In the genomic region with DNA sequence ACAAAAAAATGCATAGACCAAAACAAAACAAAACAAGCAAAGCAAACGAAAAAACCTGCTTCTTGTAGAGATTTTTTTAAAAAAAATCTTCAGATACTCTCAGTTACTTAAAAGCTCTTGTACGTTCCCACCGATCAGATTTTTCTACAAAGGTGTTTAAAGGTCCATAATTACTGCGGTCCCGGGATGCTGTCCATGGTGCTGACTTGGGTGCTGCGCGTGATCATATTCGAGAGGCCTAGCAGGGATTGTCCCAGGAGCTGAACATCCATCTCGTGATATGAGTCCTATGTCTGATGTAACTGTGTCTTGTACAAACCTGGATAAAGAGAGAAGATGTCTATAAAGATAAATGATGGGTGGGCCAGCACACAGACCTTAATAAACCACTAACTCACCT, we compare ENCODE assay signal across 17 mouse cellular contexts. TPM values are rescaled to one million over a fixed set of nuclear protein-coding genes. Genes with fewer than 3 reads are reported as not detected.
DNase-seq lines count a peak whose midpoint lies in the region; ATAC-seq and TF ChIP-seq lines count a peak whose summit lies in the region.
"Had no signal": no experiment of that assay in that cellular context is flagged by ENCODE, and none has a peak within 500 bp of the region (broad histone marks: within the 10 kb centered on the region; RNA-seq: fewer than 3 reads in every experiment).

No protein-coding gene starts in this region.

- ATAC-seq in liver, embryonic 13.5 days (ENCODE audit: low read depth): no peak
- ATAC-seq in liver, embryonic 11.5 days (replicated peaks; ENCODE audit: low FRiP score): no peak
- no peak for ATAC-seq in liver, postnatal 0 days
- ATAC-seq: forebrain, embryonic 14.5 days; midbrain, embryonic 15.5 days had no signal

- no peak overlapping the region for H3K4me2 ChIP-seq in liver, embryonic 13.5 days
- H3K4me2 ChIP-seq in liver, embryonic 11.5 days: no peak overlapping the region
- H3K4me2 ChIP-seq in liver, postnatal 0 days (ENCODE audit: low read depth, low read length): no peak overlapping the region
- H3K4me2 ChIP-seq: embryonic facial prominence, embryonic 12.5 days; limb, embryonic 13.5 days; midbrain, embryonic 15.5 days had no signal

- no peak overlapping the region for H3K4me3 ChIP-seq in liver, embryonic 13.5 days (replicated peaks)
- H3K4me3 ChIP-seq in liver, embryonic 11.5 days (ENCODE audit: low read depth, low read length): no peak overlapping the region
- H3K4me3 ChIP-seq in liver, postnatal 0 days (ENCODE audit: low read depth, low read length): no peak overlapping the region
- H3K4me3 ChIP-seq: embryonic facial prominence, embryonic 12.5 days; limb, embryonic 13.5 days; midbrain, embryonic 15.5 days had no signal

- peak; percentile 31 for DNase-seq in adrenal gland, postnatal 14 days
- DNase-seq in adrenal gland, postnatal 4 days (ENCODE audit: low spot score in 2 of 2): no peak
- DNase-seq in liver, embryonic 13.5 days: peak; percentile 17
- DNase-seq in liver, embryonic 11.5 days (ENCODE audit: low spot score): no peak
- DNase-seq in embryo, embryonic 10.5 days (ENCODE audit: low spot score): peak; percentile 50
- DNase-seq in liver, postnatal 0 days: peak; percentile 42
- DNase-seq in c-Kit-positive CD71-positive TER-119-positive erythroid progenitor cells, embryonic 14.5 days (ENCODE audit: low spot score): no peak
- no peak for DNase-seq in urinary bladder, adult 18-20 months (ENCODE audit: low spot score in 2 of 2)
- DNase-seq: gastrocnemius, postnatal 36 days; kidney, adult 2 months; layer of hippocampus, adult 9-11 months; lung, postnatal 4 days had no signal

- WGBS in liver, embryonic 13.5 days (ENCODE audit: insufficient replicate concordance): 70% methylated on average over 9 of the region's 9 CpGs
- 63% methylated on average over 9 of the region's 9 CpGs for WGBS in liver, embryonic 11.5 days
- 72% methylated on average over 9 of the region's 9 CpGs for WGBS in liver, postnatal 0 days (ENCODE audit: insufficient replicate concordance)

- no peaks in the 10 kb centered on the region for H3K27me3 ChIP-seq in liver, embryonic 13.5 days
- no peaks in the 10 kb centered on the region for H3K27me3 ChIP-seq in liver, embryonic 11.5 days (replicated peaks; ENCODE audit: control insufficient read depth, insufficient read depth, low read length)
- no peaks in the 10 kb centered on the region for H3K27me3 ChIP-seq in liver, postnatal 0 days (ENCODE audit: insufficient read depth, low read length)
- H3K27me3 ChIP-seq: embryonic facial prominence, embryonic 12.5 days; limb, embryonic 13.5 days; midbrain, embryonic 15.5 days had no signal

- no peak for TF ChIP-seq CTCF in liver, postnatal 0 days (IDR thresholded peaks at IDR 0.05; ENCODE audit: low read depth)

- H3K9me3 ChIP-seq in liver, embryonic 13.5 days (replicated peaks): no peaks in the 10 kb centered on the region
- H3K9me3 ChIP-seq in liver, embryonic 11.5 days (ENCODE audit: control insufficient read depth, low read length): no peaks in the 10 kb centered on the region
- no peaks in the 10 kb centered on the region for H3K9me3 ChIP-seq in liver, postnatal 0 days (ENCODE audit: low read length)
- H3K9me3 ChIP-seq: embryonic facial prominence, embryonic 12.5 days; G1E; limb, embryonic 13.5 days; midbrain, embryonic 15.5 days had no signal

- H3K36me3 ChIP-seq in liver, embryonic 13.5 days: peaks cover 59% of the 10 kb centered on the region
- H3K36me3 ChIP-seq in liver, embryonic 11.5 days (ENCODE audit: control insufficient read depth, insufficient read depth, low read length): peaks cover 16% of the 10 kb centered on the region
- peaks cover 29% of the 10 kb centered on the region for H3K36me3 ChIP-seq in liver, postnatal 0 days (replicated peaks; ENCODE audit: insufficient read depth, low read length)

- no peak overlapping the region for H3K9ac ChIP-seq in liver, embryonic 13.5 days
- H3K9ac ChIP-seq in liver, embryonic 11.5 days (ENCODE audit: low read depth, low read length): no peak overlapping the region
- H3K9ac ChIP-seq in liver, postnatal 0 days (replicated peaks): no peak overlapping the region
- H3K9ac ChIP-seq: embryonic facial prominence, embryonic 12.5 days; limb, embryonic 13.5 days; midbrain, embryonic 15.5 days had no signal

- no peaks in the 10 kb centered on the region for H3K4me1 ChIP-seq in liver, embryonic 13.5 days (replicated peaks)
- H3K4me1 ChIP-seq in liver, embryonic 11.5 days (replicated peaks; ENCODE audit: control insufficient read depth, insufficient read depth, low read length): no peaks in the 10 kb centered on the region
- H3K4me1 ChIP-seq in liver, postnatal 0 days (ENCODE audit: insufficient read depth): no peaks in the 10 kb centered on the region
- H3K4me1 ChIP-seq: embryonic facial prominence, embryonic 12.5 days; limb, embryonic 13.5 days; midbrain, embryonic 15.5 days had no signal

- TF ChIP-seq EP300 in liver, postnatal 0 days (IDR thresholded peaks at IDR 0.05; ENCODE audit: low read depth): no peak

- no peak overlapping the region for H3K27ac ChIP-seq in liver, embryonic 13.5 days
- no peak overlapping the region for H3K27ac ChIP-seq in liver, embryonic 11.5 days (ENCODE audit: low read depth, low read length)
- no peak overlapping the region for H3K27ac ChIP-seq in liver, postnatal 0 days (ENCODE audit: low read depth)
- H3K27ac ChIP-seq: embryonic facial prominence, embryonic 12.5 days; limb, embryonic 13.5 days; midbrain, embryonic 15.5 days had no signal

RNA-seq across cellular contexts. Expression of gene Ccsap, which starts 21.5 kb away (rescaled TPM):
- 3.8 and 4.1 TPM in 2 replicates for total RNA-seq in adrenal gland, postnatal 14 days (2021)
- total RNA-seq in adrenal gland, postnatal 4 days (2021): 1 to 10 TPM; 7.3 to 8.0 TPM
- polyA plus RNA-seq in liver, embryonic 13.5 days (2015; fragmentation: Nextera tagmentation; extraction: Ambion mirVana): 2.3 and 2.7 TPM in 2 replicates
- polyA plus RNA-seq in liver, embryonic 11.5 days (2014; fragmentation: Nextera tagmentation; extraction: Ambion mirVana): 4.6 and 5.2 TPM in 2 replicates
- 1.2 and 1.5 TPM in 2 replicates for polyA plus RNA-seq in liver, postnatal 0 days (2015; fragmentation: Nextera tagmentation; extraction: Ambion mirVana)

RNA-seq across cellular contexts. Expression of gene Rab4a, which starts 32.7 kb away (rescaled TPM):
- total RNA-seq in adrenal gland, postnatal 14 days (2021): 18.9 and 20.0 TPM in 2 replicates
- 10 to 100 TPM; 29.5 to 30.9 TPM for total RNA-seq in adrenal gland, postnatal 4 days (2021)
- polyA plus RNA-seq in liver, embryonic 13.5 days (2015; fragmentation: Nextera tagmentation; extraction: Ambion mirVana): 30.8 and 31.7 TPM in 2 replicates
- polyA plus RNA-seq in liver, embryonic 11.5 days (2014; fragmentation: Nextera tagmentation; extraction: Ambion mirVana): 61.8 and 65.9 TPM in 2 replicates
- 30.4 and 36.3 TPM in 2 replicates for polyA plus RNA-seq in liver, postnatal 0 days (2015; fragmentation: Nextera tagmentation; extraction: Ambion mirVana)

RNA-seq across cellular contexts. Expression of gene Acta1, which starts 56.1 kb away (rescaled TPM):
- total RNA-seq in adrenal gland, postnatal 14 days (2021): 1.4 and 1.5 TPM in 2 replicates
- 1,000 to 10,000 TPM in 1 of 2 experiments, 100 to 1,000 TPM in 1; 358 to 1,099 TPM for total RNA-seq in adrenal gland, postnatal 4 days (2021)
- 10.3 and 17.3 TPM in 2 replicates for polyA plus RNA-seq in liver, embryonic 13.5 days (2015; fragmentation: Nextera tagmentation; extraction: Ambion mirVana)
- polyA plus RNA-seq in liver, embryonic 11.5 days (2014; fragmentation: Nextera tagmentation; extraction: Ambion mirVana): 2.5 and 6.7 TPM in 2 replicates
- polyA plus RNA-seq in liver, postnatal 0 days (2015; fragmentation: Nextera tagmentation; extraction: Ambion mirVana): 18.6 and 358 TPM in 2 replicates
- total RNA-seq: G1E had no signal

Comparison
In these comparisons a context has a peak if more than half of its experiments do, and no peak if none do; other contexts are left out.
1. DNase-seq: peak in adrenal gland, postnatal 14 days (single experiment), liver, embryonic 13.5 days (single experiment), embryo, embryonic 10.5 days (single experiment) and liver, postnatal 0 days (single experiment); none in adrenal gland, postnatal 4 days (0 of 2), liver, embryonic 11.5 days (single experiment), c-Kit-positive CD71-positive TER-119-positive erythroid progenitor cells, embryonic 14.5 days (single experiment) and urinary bladder, adult 18-20 months (0 of 2).